Mouse (Mus musculus): Measurements from ENCODE around the gene Cuedc2.

DNA sequence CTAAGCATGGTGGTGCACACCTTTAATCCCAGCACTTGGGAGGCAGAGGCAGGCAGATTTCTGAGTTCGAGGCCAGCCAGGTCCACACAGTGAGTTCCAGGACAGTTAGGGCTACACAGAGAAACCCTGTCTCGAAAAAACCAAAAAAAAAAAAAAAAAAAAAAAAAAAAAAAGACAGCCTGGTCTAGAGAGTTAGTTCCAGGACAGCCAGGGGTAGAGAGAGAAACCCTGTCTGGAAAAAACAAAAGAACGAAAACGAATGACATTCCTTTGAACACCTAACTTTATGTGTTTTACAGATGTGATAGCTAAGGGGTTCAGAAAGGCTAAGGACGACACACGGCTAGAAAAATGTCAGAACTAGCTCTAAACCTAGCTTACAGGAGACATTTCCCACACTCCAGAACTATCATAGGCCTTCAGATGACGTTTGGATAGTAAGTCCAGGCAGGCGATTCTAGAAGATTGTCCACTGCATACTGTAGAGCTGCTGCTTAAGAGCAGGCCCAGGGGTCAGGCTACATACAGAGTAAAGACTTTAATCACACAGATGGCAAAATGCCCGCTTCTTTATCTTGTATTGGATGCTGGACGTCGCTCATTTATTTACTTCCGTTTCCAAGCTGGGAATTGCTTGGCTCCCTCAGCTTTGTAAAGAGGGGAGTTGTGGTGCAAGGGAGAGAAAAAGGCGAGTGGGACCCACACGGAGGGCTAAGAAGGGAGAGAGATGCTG lies 9.6 kb upstream of the Cuedc2 start:
- TF ChIP-seq CTCF (IDR thresholded peaks at IDR 0.05; ENCODE audit: extremely low read depth, insufficient read depth, low read length) = no peak
- no peak for TF ChIP-seq POLR2A (IDR thresholded peaks at IDR 0.05; ENCODE audit: extremely low read depth, insufficient read depth, low read length)
